Mouse (Mus musculus) ovary, postnatal 36 days (tissue): ENCODE results near the gene Ssh1.
A peak's percentile ranks its signal among the peaks of the same experiment; 100 is the strongest.

Experiments used
- DNase-seq: peaks from one replicate; pipeline ENCODE4 v3.0.0; 2022; ENCODE audit warnings: low spot score, mixed read lengths

The Ssh1 gene

GRCm38 (mm10) chr5:113930648-113931609, 62.8 kb downstream of the Ssh1 start:
- peak; percentile 57 for DNase-seq

- DNase-seq, result no peak
Measured at GRCm38 (mm10) chr5:113929950-113930647, 63.6 kb downstream of the Ssh1 start.

GRCm38 (mm10) chr5:113929526-113929925, 64.2 kb downstream of the Ssh1 start:
- no peak for DNase-seq

GRCm38 (mm10) chr5:113924608-113925007, 69.1 kb downstream of the Ssh1 start:
- no peak for DNase-seq

- no peak for DNase-seq
Measured at GRCm38 (mm10) chr5:113921310-113922166, 72.2 kb downstream of the Ssh1 start.

- DNase-seq, result no peak
Measured at GRCm38 (mm10) chr5:113919060-113919459, 74.6 kb downstream of the Ssh1 start.

- DNase-seq, result no peak
Measured at GRCm38 (mm10) chr5:113918654-113919053, 75.0 kb downstream of the Ssh1 start.

GRCm38 (mm10) chr5:113910705-113911104, 83.0 kb downstream of the Ssh1 start:
- no peak for DNase-seq

- no peak for DNase-seq
Measured at GRCm38 (mm10) chr5:113910065-113910701, 83.5 kb downstream of the Ssh1 start.

GRCm38 (mm10) chr5:113908592-113909441, 84.9 kb downstream of the Ssh1 start, which contains the start of gene Coro1c:
Gene Coro1c (minus strand): TSS chr5:113908758.
- DNase-seq, result peak; percentile 100

- DNase-seq, result peak; percentile 56
Measured at GRCm38 (mm10) chr5:113907786-113908567, 85.7 kb downstream of the Ssh1 start.

GRCm38 (mm10) chr5:113906958-113907735, 86.5 kb downstream of the Ssh1 start:
- no peak for DNase-seq

- DNase-seq, result no peak
Measured at GRCm38 (mm10) chr5:113904987-113905386, 88.7 kb downstream of the Ssh1 start.

GRCm38 (mm10) chr5:113902983-113903382, 90.7 kb downstream of the Ssh1 start:
- DNase-seq, result no peak

- no peak for DNase-seq
Measured at GRCm38 (mm10) chr5:113902017-113902416, 91.7 kb downstream of the Ssh1 start.

- no peak for DNase-seq
Measured at GRCm38 (mm10) chr5:113901074-113901571, 92.6 kb downstream of the Ssh1 start.

- no peak for DNase-seq
Measured at GRCm38 (mm10) chr5:113899543-113899942, 94.2 kb downstream of the Ssh1 start.

GRCm38 (mm10) chr5:113892005-113892404, 101.7 kb downstream of the Ssh1 start:
- DNase-seq, result no peak

GRCm38 (mm10) chr5:113890874-113891273, 102.8 kb downstream of the Ssh1 start:
- DNase-seq, result no peak
